Mouse (Mus musculus) adrenal gland, adult (tissue): ENCODE results near the gene Parvg.
A peak's percentile ranks its signal among the peaks of the same experiment; 100 is the strongest.
"Not testable (repeated sequence)": the region's sequence is repeated elsewhere in the genome, so short reads cannot be mapped to it uniquely, and the experiment has no call there.

ENCODE experiments used
- DNase-seq, 2 experiments: peaks; one replicate each; pipeline ENCODE4 v3.0.0; 2022 to 2023; ENCODE audit warnings: low spot score in 1 of 2; ENCODE audit not compliant: inconsistent age in 2 of 2

The Parvg gene

DNA sequence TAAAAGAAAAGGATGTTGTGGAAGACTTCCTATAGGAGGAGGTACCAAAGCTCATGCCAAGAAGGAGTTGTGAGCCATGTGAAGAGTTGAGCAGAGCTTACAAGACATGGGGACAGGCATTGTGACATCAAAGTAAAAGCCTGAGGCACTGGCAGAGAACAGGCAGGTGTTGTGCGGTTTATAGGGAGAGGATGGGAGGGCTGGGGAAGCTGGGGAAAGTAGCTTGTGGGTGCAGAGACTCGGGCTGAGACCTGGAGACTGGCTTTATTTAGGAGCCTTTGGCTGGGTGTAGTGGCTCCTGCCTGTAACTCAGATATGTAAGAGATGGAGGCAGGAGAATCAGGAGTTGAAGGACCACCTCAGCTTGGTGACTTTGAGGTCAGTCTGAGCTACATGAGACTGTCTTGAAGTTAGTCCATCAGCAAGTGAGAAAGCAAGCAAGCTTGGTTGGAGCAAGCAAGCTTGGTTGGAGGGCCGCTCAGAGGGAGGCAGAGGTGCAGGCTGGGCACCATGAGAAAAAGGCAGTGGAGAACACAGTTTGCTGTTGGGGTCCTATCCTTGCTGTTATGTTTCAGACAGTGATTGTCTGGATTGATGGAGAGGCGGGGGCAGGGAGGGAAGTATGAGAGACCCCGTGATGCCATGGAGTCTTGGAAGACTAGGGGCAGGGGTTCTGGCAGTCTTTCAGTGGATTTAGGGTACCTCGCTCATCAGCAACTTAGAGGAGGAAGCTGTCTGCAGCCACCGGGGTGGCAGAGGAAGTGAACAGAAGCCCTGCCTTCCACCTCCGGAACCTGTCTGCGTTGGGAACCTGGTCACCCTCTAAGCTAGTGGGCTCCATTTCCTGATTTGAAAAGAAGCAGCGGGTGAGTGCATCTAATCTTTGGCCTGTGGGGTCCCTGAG, at the start of gene Parvg:
Gene Parvg, plus strand, starts transcription at position 61 of the 904 bp plus-strand sequence.
- DNase-seq = no peak

DNA sequence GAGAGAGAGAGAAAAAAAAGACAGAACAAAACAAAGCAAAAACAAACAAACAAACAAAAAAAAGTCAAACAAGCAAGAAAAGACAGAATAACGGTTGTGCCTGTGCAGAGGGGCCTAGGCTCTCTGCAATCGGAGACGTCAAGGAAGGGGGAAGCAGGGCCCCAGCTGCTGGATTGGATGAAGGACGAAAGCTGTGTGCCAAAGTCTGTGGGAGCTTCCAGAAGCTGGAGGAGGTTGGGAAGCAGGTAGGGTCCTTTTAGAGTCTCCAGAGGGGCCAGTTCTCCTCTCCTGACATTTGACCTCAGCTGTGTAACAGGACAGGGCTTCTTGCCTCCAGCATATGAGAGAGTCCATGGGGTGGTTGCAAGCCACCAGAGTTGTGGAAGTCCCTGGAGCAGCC, 47.8 kb upstream of the Parvg start:
- no peak for DNase-seq

DNA sequence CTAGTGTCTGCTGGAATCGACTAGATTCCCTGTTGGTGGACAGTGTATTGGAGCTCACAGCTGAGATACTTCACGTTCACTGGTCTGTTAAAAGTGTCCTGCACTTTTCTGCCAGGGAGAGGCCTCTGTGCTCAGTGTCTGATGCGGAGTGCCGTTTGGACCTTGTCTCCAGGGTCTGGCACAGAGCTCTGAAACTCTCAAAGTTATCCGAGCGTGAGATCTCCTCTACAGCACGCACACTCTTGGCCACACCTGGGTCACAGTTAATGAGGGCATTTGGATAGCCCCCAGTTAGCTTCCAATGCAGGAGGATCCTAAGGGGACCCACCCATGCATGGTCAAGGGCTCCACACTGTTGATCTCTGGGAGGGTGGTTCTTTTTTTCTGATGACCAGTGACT, 45.7 kb upstream of the Parvg start:
- DNase-seq = no peak

DNA sequence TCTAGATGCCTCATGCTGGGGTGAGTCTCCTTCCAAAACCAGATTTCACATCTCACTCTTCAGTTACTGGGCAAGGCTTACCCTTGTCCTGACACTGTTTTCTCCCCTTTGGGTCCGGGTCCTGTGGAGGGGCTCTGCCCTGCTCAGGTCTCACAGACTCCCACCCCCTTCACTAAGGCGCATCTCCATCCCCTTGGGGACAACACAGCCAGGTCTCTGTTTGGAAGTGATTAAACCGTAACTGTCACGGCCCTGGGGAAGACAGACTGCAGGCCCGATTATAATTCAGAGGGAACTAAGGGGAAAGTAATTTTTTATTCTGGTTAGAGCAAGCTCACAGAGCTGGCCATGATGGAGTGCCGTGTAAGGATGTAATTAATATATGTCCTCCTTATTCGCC, 45.2 kb upstream of the Parvg start:
- DNase-seq = no peak

DNA sequence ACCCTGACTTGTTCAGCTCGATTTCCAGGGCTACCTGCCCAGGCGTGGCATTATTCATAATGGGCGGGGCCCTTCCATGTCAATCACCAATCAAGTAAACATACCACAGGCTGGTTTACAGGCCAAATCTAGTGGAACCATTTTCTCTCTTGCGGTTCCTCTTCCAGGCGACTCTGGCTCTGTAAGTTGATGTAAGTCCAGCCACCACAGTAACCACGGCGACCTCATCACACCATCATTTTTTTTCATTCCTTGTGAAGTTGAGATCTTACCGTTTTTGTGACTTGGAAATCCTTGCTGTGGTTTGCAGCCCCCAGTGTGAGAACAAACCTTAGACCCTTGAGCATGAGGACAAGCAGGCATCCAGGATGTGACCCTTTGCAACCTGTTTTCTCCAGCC, 43.5 kb upstream of the Parvg start:
- DNase-seq = no peak

DNA sequence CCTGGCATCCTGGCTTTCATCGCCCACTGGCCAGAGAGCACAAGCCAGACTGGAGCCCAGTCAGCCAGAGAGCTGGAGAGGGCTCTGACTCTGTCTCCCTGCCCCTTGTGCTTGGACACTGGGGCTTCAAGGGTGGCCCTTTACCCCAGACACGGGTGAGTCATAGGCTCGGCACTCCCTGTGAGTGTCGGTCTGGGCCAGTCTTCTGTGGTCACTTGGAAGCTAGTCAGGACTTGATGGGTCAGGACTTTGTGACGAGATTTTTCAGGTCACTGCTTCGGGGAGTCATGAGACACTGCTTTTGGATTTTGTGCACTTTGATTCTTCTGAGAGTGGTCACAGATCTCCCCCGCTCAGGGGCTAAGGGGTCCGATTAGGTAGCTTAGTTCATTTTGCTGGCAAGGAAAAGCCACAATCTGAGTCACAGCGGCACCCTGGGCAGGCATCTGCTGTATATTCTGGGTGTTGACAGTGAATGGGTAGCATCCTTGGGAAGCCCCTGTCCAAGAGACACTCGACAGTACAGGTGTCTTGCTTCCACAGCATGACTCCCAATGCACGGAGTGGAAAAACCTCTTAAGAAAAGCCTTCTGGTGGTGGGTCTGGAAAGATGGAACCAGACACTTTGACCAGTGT, 43.0 kb upstream of the Parvg start:
- peak; percentile 78 to 80 for DNase-seq

DNA sequence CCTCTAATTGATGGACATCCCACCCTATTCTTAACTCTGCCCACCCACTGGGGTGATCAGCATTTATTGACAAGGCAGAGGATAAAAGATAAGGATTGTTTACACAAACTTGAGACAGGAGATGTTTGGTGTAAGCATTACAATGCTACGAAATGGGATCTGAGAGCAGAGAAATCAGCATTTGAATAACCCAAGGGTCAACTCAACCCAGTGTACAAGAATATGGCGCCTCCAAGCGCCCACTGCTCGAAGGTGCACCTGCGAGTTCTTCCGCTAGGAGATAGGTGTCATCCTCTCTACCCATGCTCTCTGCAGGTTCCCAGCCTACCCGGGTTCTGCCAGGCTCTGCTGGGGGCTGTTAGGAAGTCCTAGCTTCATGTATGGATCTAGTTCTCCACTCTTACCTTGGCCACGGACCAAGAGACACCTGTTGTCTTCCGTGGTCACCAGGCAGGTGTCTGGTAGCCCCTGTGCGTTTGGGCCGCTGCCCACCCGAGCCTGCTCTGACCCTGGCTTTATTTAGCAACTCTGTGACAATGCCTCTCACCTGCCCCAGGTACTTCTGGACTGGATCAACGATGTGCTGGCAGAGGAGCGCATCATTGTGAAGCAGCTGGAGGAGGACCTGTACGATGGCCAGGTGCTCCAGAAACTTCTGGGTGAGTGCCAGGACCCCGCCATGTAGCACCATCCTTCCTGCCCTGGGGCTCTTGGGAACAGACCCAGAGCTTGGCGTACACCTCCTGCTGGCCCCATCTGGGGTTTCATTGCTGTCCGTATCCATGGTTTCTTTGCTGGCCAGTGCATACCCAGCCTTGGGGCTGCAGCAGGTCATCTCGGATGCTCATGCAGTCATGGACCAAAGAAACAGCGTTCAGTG, 41.4 kb upstream of the Parvg start:
- DNase-seq = no peak

DNA sequence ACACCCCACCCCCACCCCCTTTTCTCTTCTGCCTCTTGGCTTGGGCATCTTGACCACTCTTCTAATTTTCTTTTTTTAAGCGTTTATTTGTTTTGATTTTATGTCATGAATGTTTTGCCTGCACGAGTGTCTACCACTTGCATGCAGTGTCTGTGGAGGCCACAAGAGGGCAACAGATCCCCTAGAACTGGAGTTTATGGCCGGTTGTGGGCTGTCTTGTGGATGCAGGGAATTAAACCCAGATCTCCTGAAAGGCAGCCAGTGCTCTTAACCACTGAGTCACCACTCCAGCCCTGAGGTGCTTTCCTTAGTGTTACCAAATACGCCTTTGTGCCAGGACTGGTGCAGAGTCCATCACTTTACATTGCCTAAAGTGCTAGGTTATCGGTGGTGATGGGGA, 39.8 kb upstream of the Parvg start:
- DNase-seq = peak in 1 of 2 experiments; percentile 78

DNA sequence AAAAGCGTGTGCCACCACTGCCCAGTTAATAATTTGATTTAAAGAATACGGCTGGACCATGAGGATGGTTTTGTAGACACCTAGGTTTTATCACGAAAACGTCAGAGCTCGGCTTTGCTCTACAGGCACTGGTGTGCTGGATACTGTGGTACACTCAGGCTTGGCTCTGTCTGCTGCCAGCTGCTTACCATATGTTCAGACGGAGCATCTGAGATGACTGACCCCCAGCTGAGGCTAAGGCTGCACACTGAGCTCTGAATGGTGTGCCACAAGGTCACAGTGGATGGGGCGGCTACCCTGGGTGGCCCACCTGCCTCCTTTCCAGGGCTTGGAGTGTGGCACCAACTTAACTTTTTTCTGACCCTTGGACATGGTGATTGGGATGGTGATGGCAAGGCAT, 38.4 kb upstream of the Parvg start:
- DNase-seq = no peak

DNA sequence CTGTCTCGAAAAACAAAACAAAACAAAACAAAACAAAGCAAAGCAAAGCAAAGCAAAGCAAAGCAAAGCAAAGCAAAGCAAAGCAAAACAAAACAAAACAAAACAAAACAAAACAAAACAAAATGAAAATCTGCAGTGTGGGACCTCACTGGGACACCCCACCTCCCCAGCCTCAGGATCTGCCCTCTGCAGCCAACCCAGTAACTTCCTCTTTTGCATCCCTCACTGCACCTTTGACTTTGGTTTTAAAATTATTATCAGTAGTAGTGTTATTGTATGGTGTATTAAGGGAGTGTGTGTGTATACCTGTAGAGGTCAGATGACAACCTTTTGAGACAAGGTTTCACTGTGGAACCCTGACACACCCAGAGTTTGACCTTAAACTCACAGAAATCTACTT, 34.9 kb upstream of the Parvg start:
- DNase-seq = not testable (repeated sequence)

DNA sequence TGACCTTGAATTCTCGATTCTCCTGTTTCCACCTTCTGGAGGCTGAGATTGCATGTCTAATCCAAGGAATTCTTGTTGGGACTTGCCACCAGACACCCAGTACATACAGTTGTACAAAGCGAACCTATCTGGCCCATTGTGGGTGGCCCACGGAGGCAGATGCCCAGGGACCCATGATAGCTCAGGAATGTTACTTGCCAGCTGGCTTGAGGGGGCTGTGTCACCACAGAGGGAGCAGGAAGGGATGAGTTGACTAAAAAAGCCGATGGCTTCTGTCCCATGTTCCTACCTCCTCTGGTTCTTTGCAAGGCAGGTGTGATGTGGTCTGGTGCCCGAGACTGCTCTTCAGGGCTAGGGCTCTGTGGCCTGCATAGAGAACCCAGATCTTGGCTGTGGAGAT, 32.7 kb upstream of the Parvg start:
- no peak for DNase-seq

DNA sequence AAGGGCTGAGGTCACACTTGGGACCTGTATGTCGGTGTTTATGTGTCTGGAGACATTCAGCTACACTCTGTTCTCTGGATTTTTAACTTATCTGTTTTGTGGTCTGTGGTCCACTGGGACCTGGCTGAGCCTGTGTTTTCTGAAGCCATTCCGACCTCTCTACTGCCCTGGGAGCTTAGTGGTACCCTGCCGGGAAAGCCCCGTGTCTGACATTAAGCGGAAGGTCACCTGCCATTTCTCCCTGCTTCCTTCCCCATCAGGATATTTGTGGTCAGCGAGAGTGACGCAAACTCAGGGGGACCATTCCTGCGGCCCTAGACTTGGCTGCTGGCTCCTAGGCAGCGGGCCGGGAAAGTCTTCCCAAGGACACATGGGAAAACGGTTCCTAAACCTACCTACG, 30.2 kb upstream of the Parvg start:
- no peak for DNase-seq

DNA sequence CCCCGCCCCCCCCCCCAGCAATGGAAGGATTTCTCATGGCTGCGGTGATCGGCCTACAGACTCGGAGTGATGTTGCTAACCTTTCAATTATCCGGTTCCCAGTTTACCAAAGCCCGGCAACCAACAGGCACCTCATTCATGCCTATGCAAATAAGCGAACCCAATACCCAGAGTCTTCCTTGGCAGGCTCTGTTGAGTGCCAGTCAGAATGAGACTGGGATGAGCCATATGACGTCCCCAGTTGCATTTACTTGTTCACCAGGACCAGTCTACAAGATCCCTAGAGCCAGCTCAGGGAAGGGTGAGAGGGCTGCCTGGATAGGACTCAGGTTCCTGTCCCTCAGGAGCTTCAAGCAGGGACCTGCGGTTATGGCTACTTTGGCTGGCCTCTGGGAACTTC, 29.4 kb upstream of the Parvg start:
- DNase-seq = no peak

DNA sequence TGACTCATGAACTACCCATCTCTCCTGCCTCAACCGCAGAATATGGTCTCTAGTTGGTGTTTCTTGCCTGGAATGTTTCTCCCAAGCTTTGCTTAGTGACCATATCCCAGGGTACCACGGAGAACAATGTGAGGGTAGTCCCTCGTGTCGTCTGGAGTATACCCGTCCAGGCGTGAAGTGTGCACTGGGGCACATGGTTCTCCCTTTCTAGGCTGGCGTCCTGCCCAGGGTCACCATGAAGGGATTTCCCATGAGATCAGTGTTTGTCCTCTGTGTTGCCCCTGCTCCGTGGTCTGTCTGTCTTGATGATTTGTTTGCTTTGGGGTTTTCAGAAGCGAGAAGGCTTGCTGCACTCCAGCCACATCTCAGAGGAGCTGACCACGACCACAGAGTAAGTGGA, 28.6 kb upstream of the Parvg start:
- DNase-seq = peak in 1 of 2 experiments; percentile 54

DNA sequence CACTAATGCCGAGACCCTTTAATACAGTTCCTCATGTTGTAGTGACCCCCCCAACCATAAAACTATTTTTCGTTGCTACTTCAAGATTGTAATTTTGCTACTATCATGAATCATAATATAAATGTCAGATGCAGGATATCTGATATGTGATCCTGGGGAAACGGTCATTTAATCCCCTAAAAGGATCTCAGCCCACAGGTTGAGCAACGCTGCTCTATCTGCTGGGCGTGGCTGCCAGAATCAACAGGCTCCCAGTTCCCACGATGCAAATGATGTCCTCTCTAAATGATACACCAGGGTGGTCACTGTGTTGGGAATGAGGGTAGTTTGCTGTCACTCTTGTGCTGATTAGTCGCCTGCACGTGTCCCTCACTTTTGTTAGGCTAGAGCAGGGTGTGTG, 26.4 kb upstream of the Parvg start:
- DNase-seq = no peak

DNA sequence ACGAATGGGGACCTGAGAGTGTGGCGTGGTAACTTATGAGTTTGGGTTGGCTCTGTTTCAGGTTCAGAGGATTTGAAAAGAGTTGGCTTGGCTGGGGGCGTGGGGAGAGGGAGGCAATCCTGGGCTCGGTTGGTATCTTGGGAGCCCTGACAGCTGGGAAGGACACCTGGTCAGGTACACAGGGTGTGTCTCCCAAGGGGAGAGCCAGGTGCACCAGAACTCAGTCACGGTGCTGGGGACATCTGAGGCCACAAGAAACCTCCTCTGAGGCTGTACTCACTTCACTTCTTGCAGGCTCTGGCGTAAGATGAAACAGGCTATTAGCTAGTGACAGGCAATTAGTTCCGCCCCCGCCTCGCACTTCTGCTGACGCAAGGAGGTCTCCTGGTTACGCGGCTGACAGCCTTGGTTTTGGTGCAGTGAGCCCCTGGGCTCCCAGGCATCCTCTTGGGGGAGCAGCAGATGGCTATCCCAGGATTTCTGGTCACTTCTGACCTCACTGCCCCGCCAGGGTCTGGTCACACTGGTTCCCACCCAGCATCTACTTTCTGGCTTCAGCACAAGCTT, 24.9 kb upstream of the Parvg start:
- DNase-seq = peak in 1 of 2 experiments; percentile 52

DNA sequence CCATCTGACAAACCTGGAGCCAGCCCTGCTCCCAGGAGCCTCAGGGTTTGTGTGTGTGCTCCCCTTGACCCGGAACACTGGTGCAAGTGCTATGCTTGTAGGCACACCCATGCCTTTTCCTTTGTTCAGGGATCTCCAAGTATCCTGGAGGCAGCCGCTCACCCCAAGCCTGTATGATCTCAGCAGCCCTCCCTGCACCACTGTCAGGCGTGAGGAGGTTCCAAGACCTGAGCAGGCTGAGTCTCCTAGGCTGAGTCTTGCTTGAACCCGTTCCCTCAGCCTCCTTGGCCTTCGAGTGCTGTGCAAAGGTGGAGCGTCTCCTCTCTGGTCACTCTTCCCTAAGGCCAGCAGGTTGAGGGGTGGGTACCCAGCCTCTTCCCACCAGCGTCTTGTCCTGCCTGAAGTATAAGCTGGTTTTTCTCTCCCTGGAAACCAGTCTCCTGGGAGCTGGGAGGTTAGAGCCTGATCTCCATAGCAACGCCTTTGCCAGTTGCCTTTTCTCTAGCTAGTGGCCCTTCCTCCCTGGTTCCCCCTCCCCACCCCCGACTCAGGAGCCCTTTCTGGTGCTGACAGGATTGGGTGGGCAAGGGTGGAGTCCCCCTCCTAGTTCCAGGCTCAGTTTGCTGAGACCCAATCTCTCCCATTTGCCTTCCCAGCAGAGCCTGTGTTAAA, 24.0 kb upstream of the Parvg start:
- DNase-seq = no peak

DNA sequence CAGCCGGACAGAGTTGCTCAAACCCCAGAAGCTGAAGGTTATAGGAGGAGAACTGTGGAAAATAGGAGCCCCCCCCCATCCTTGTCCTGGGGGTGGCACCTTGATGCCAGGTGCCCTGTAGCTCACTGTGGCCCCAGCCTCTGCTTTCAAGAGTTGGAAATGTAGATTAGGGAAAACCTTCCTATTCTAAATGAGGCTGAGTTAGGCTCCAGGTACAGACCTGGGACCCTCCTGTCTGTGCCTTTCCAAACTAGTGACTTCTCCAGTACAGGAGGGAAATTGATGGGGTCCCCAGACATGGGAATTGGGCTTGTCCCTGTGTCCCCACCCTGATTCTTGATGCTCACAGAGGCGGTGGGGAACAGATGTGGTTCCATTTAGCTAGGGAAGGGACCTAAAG, 23.2 kb upstream of the Parvg start:
- no peak for DNase-seq

DNA sequence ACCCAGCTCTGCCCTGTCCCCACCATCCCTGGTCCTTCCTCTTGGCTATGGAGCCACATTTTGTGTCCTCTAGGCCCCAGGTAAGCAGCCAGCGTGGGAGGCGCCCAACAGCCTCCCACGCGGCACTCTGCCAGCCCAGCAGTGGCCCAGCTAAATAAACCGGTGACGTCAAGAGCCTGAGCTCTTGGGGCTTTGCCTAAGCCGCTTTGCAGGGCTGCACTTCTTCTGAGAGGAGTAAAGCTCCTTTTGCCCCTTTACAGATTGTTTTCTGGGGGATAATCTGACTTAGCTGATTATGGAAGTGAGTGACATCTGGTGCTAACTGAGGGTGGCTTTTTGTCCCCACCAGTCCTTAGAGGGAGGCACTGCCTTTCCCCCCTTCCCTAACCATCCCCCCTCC, 22.8 kb upstream of the Parvg start:
- peak in 1 of 2 experiments; percentile 58 for DNase-seq

DNA sequence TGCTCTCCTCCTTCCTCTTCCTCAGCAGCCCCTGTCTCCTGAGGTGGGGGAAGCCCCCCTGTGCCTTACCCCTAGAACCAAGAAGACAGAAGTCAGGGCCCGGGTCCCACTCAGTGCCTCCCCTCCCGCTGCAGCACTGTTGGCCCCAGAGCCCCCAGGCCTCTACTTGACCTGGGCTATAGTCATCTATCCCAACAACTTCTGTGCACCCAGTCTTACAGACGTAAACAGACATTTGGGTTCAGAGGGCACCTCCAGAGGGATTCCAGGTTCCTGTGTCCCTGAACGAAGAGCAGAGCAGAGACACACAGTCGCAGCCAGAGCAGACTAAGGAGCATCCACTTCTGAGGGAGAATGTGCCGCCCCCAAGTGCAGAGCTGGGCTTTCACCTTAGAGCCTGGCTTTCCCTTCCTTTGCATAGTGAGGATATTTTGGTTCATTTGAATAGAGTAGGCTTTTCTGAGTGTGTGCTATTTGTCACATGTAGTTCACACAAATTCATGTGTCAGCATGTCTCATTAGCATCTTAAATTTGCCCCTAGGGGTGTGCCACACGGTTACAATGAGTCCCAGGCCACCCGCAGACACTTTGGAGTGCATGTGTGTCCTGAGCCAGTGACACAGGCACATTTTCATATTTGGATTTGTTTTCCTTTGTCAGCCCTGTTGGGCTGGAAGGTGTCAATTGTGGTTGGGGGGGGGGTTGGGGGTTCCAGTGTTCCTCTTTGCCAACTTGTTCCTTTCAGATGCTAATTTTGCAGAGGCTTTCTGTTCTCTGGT, 22.0 kb upstream of the Parvg start:
- no peak for DNase-seq
